Mouse (Mus musculus): ENCODE measurements around the gene Sirt6. TPM values are rescaled to one million over a fixed set of nuclear protein-coding genes. Genes with fewer than 3 reads are reported as not detected.

Gene Sirt6
- total RNA-seq, 2 experiments from 2014 or later, result 5.5 to 18.3 TPM

- no peak for ATAC-seq (replicated peaks; ENCODE audit: low FRiP score, low TSS enrichment, poor library complexity, severe bottlenecking)
Measured at GRCm38 (mm10) chr10:81598342-81598741, 29.3 kb downstream of the Sirt6 start.

DNA sequence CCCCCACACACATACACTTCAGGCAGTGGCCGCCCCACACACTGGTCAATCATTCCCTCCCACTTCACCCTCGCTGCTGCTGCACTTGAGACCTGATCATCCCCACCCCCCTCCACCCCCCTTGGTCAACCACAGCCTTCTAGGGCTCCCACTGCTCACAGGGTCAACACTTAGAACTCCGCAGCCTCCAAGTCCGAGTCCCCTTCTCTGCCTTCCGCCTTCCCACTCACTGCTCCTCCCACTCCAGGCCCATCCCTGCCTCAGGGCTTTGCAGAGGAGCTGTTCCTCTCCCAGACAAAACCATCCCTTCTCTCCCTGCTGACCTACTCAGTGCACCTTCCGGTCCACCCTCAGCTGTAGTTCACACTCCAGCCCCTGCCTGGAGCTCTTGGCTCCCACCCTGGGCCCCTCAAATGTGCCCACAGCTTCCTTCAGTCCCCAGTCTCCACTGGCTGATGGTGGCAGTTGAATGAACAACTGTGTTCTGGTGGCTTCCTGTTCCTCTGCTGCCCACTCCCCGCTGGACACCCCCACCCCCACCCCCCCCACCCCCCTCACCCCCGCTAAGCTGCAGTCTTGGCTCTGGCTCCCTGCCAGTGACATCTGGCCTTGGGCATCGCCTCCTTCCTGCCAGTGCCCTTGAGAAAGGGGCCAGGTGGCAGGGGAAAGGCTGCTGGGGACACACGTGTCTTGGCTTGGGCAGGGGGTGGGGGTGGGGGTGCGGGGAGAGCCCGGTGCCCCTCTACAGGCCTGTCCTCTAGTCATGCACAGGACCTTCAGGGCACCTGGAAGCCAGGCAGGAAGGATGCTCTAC, 30.3 kb downstream of the Sirt6 start:
- no peak for ATAC-seq (replicated peaks; ENCODE audit: low FRiP score, low TSS enrichment, poor library complexity, severe bottlenecking)

DNA sequence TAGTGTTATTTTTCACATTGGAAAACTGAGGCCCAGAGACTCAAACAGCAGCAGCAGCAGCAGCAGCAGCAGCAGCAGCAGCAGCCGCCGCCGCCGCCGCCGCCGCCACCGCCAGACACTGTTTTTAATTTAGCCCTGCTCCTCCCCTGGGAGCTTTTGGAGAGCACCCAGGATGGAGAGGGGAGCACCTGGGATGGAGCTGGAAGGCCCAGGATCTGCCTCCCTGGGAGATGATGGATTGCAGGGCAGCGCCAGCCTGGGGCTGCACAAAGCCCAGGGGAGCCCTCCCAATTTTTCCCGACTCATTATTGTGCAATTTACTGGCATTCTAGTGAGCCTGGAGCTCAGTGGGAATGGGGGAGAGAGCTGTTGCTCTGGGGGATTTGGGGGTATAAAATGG, 31.0 kb downstream of the Sirt6 start:
- no peak for ATAC-seq (replicated peaks; ENCODE audit: low FRiP score, low TSS enrichment, poor library complexity, severe bottlenecking)

DNA sequence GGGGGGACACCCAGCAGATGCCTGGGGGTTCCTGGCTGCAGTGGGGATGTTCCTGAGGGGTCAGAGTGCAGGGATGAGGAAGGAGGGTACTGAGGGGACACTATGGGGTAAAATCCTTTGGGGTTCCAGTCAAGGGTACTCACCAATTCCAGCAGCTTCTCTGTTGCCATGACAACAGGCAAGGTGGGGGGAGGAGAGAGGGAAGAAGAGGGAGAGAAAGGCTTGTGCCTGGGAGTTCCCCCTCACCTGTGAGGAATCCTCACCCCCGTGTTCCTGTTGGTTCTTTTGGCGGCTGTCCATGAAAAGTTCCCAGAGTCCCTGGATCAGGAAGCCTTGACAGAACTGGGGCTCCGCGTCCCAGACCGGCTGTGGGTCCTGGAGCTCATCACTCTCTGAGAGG, 32.0 kb downstream of the Sirt6 start:
- no peak for ATAC-seq (replicated peaks; ENCODE audit: low FRiP score, low TSS enrichment, poor library complexity, severe bottlenecking)

DNA sequence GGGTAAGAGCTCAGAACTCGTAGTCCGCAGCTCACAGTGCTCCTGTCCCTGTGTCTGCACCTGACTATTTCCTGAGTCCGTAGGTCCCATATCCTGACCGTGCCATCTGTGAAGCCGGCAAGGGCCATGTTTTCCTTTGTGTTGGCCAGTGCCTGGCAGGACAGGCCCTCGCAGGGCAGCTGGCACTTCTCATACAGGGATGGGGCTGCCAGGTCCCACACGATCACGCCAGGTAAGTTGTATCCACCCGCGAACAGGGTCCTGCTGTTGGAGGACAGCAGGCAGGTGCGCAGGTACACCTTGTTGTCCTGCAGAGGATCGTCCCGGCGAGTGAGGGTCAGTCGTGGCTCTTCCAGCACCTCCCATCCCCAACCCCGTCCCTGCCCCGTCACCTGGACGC, 33.7 kb downstream of the Sirt6 start:
- no peak for ATAC-seq (replicated peaks; ENCODE audit: low FRiP score, low TSS enrichment, poor library complexity, severe bottlenecking)

DNA sequence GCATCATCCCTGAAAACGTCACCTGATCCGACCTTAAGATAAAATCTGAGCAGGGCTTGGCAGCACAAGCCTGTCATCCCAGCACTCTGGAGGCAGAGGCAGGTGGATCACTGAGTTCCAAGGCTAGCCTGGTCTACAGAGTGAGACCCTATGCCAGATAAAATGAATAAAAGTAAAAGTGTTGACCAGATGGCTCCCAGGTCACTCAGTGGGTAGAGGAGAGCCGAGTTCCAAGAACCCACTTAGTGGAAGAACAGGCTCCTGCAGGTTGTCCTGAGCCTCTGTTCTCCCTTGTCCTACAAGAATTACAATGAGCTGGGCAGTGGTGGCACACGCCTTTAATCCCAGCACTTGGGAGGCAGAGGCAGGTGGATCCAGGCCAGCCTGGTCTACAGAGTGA, 34.4 kb downstream of the Sirt6 start:
- no peak for ATAC-seq (replicated peaks; ENCODE audit: low FRiP score, low TSS enrichment, poor library complexity, severe bottlenecking)

GRCm38 (mm10) chr10:81592631-81593030, 35.0 kb downstream of the Sirt6 start:
- no peak for ATAC-seq (replicated peaks; ENCODE audit: low FRiP score, low TSS enrichment, poor library complexity, severe bottlenecking)

DNA sequence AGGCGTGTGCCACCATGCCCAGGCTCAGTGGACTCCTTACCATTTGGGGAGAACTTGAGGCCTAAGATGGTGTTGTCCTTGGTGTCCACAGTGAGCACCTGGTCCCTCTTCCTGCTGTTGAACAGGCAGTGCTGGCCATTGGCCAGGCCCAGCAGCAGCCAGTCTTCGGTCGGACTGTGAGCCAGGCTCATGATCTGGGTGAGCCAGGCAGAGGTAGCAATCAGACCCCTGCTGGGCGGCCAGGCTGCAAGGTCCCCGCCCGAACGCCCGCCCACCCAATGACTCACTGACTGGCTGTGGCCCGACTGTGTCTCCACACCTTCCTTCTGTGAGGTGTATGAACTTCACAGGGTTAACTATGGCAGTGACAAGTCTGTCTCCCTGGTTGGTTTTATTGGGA, 35.8 kb downstream of the Sirt6 start:
- no peak for ATAC-seq (replicated peaks; ENCODE audit: low FRiP score, low TSS enrichment, poor library complexity, severe bottlenecking)

- no peak for ATAC-seq (replicated peaks; ENCODE audit: low FRiP score, low TSS enrichment, poor library complexity, severe bottlenecking)
Measured at GRCm38 (mm10) chr10:81588739-81589138, 38.9 kb downstream of the Sirt6 start.

- no peak for ATAC-seq (replicated peaks; ENCODE audit: low FRiP score, low TSS enrichment, poor library complexity, severe bottlenecking)
Measured at GRCm38 (mm10) chr10:81583347-81583746, 44.2 kb downstream of the Sirt6 start.

GRCm38 (mm10) chr10:81580441-81581070, 47.0 kb downstream of the Sirt6 start:
- ATAC-seq (replicated peaks; ENCODE audit: low FRiP score, low TSS enrichment, poor library complexity, severe bottlenecking), result peak; percentile 51

DNA sequence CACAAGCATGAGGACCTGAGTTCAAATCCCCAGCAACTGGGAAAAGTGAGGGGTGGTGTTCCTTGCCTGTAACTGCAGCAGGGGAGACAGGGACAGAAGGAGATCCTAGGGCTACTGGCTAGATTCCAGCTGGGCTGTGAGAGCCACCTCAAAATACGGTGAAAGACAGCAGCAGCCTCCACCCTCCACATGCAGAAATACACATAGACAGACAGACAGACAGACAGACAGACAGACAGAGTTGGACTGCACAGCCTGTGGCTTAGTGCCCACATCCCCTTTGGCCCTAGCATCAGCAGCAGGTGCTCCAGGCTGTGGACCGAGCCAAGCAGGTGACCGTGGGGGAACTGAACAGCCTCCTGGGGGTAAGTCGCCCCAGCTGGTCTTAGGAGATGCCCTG, 47.6 kb downstream of the Sirt6 start:
- no peak for ATAC-seq (replicated peaks; ENCODE audit: low FRiP score, low TSS enrichment, poor library complexity, severe bottlenecking)

DNA sequence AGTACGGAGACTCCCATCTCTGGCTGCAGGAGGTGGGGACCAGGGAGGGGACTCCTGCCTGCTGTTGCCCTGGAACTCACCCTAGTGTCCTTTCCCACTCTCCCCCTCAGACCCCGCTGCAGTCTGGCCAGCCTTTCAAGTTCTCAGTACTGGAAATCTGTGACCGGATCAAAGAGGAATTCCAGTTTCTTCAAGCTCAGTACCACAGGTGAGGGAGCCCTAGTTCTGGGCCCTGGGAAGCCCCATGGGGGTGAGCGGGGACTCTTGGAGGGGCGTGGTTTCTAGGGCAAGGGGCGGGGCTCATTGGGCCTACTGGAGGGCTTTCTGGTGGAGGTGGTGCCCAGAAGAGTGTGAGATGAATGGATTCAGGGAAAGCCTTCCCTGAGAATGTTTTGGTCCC, 51.9 kb downstream of the Sirt6 start:
- no peak for ATAC-seq (replicated peaks; ENCODE audit: low FRiP score, low TSS enrichment, poor library complexity, severe bottlenecking)

DNA sequence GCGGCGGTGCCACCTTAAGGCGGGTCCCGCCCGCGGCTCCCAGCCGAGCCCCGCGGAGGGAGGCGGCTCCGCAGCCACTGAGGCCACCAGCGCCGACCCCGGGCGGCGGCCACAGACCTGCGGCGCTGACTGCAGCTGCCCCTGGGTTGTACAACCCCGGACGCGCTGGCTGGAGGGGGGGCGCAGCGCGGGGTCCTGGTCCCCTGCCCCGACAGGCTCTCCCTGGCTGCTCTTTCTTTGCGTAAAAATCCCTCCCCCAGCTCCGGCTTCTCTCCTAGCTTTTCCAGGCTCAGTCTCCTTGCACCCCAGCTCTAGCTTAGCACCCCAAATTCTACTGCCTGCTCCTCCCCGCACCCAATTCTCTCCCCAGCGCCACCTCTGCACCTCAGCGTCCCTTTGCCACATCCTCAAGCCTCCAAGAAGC, 52.4 kb downstream of the Sirt6 start:
- no peak for ATAC-seq (replicated peaks; ENCODE audit: low FRiP score, low TSS enrichment, poor library complexity, severe bottlenecking)

GRCm38 (mm10) chr10:81574081-81575056, 53.2 kb downstream of the Sirt6 start, which contains the start of gene Tle2:
Gene Tle2 (plus strand): TSS chr10:81574561.
- ATAC-seq (replicated peaks; ENCODE audit: low FRiP score, low TSS enrichment, poor library complexity, severe bottlenecking), result no peak

DNA sequence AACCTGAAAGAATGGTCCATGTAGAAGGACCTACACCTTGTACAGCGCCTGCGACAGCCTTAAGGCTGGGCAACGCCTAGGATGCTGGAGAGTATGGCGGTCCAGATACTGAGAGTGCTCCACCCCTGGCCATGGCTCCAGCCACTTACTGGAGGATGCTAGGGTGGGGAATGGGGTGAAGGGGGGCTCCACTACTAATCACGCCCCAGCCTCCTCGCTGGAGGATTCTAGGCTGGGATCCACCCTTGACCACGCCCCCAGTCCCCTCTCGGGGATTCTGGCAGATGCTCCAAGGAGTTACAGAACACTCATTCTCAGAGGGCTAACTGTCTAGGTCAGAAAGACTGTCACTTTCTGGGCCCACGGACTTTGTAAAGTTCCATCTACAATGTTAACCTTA, 54.6 kb downstream of the Sirt6 start:
- no peak for ATAC-seq (replicated peaks; ENCODE audit: low FRiP score, low TSS enrichment, poor library complexity, severe bottlenecking)

- ATAC-seq (replicated peaks; ENCODE audit: low FRiP score, low TSS enrichment, poor library complexity, severe bottlenecking), result no peak
Measured at GRCm38 (mm10) chr10:81572133-81572671, 55.4 kb downstream of the Sirt6 start.

Data from megakaryocyte-erythroid progenitor cell, adult 5-6 weeks (primary cell).